Mouse (Mus musculus) forebrain, embryonic 11.5 days (tissue): ENCODE measurements around the gene Tdrd3. TPM values are rescaled to one million over a fixed set of nuclear protein-coding genes. Genes with fewer than 3 reads are reported as not detected.

Experiments
- ATAC-seq: fragments of 200-750 bp; cut with Nextera tagmentation; replicated peaks from 2 replicates; pipeline ENCODE4 v1.8.0; 2017; ENCODE audit warnings: moderate TSS enrichment; ENCODE audit not compliant: low FRiP score
- DNase-seq: peaks from one replicate; pipeline ENCODE4 v3.0.0-alpha.2; 2017; ENCODE audit warnings: low spot score
- H3K27ac ChIP-seq: fragments of 300-500 bp; sonication (generic); 2 replicates; pipeline ENCODE4 v1.5.1; 2014; ENCODE audit warnings: low read depth, low read length
- H3K27me3 ChIP-seq: fragments of 300-500 bp; sonication (generic); 2 replicates; pipeline ENCODE4 v1.6.1; 2014; ENCODE audit warnings: mild to moderate bottlenecking, low read length, mixed read lengths; ENCODE audit not compliant: control insufficient read depth, insufficient read depth
- H3K36me3 ChIP-seq: fragments of 300-500 bp; sonication (generic); 2 replicates; pipeline ENCODE4 v1.6.1; 2014; ENCODE audit warnings: mild to moderate bottlenecking, low read length, moderate library complexity, mixed read lengths; ENCODE audit not compliant: control insufficient read depth, insufficient read depth
- H3K4me1 ChIP-seq: fragments of 300-500 bp; sonication (generic); replicated peaks from 2 replicates; pipeline ENCODE4 v1.6.1; 2014; ENCODE audit warnings: low read length, mixed read lengths; ENCODE audit not compliant: control insufficient read depth, insufficient read depth
- H3K4me2 ChIP-seq: fragments of 300-500 bp; sonication (generic); 2 replicates; pipeline ENCODE4 v1.6.1; 2014; ENCODE audit warnings: low read depth, mild to moderate bottlenecking, low read length, moderate library complexity, mixed read lengths; ENCODE audit not compliant: severe bottlenecking
- H3K4me3 ChIP-seq: fragments of 300-500 bp; sonication (generic); 2 replicates; pipeline ENCODE4 v1.5.1; 2014; ENCODE audit warnings: low read depth, low read length
- H3K9ac ChIP-seq: fragments of 300-500 bp; sonication (generic); 2 replicates; pipeline ENCODE4 v1.6.1; 2014; ENCODE audit warnings: low read length
- H3K9me3 ChIP-seq: fragments of 300-500 bp; sonication (generic); 2 replicates; pipeline ENCODE4 v1.6.1; 2016; ENCODE audit warnings: low read length, mixed read lengths; ENCODE audit not compliant: control insufficient read depth
- WGBS: fragments of 180-500 bp; shearing (Covaris S2); extraction: QIAGEN DNeasy Blood & Tissue Kit; methylation state at CpG from one replicate; pipeline ENCODE4 v1.1.7; 2014; 5-methylcytosine and 5-hydroxymethylcytosine counted together
- polyA plus RNA-seq: library from polyadenylated mRNA; unstranded; fragments of >200 nt; fragmentation: Nextera tagmentation; extraction: Ambion mirVana; gene quantifications from 2 replicates; pipeline ENCODE4 v1.2.1, GENCODE M21; 2014

Gene Tdrd3
- polyA plus RNA-seq, 1 experiment from 2014 or later, result 39.7 TPM

DNA sequence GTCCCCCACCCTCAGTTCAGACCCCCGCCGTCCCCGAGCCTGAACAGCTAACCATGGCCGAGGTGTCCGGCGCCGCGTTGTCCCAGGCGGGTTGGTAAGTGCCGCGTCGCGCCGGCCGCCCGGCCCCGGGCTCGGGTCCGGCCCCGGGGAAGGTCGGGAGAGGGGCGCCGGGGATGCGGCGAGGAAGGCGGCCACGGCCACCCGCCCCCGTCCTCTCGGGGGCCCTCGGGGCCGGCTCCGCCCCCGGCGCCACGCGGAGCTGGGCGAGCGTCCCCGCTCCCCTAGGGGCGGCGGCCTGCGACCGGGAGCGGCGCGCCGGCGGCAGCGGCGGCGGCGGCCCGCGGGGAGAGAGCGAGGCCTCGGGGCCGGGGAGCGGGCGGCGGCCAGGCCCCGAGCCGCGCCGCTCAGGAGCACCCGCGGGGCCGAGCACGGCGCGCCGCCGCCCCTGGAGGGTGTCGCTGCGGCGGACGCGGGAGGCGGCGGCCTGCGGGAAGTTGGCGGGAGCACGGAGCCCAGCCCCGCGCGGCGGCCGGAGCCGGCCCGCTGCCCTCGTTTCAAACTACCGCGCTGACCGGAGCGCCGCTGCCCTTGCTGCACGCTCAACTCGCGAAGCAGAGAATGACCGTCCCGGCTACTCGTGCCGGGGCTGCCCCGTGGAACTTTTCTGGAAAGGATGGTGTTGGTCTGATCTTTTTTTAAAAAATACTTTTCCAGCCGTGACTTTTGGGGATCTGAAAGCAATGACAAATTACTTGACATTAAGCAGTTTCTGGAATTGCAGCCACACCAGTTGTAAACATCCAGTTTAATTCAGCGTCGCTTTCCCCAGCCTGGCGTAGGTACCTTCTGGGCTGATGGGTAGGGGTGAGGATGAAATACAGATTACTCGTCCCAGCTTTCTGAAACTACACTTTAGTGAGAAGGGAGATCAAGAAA is 584 bp downstream of the Tdrd3 start:
- DNase-seq (peak; percentile 86), ATAC-seq (peak; percentile 76)
- Histone ChIP-seq H3K27ac (peak overlapping the region; percentile 99), H3K4me2 (peak overlapping the region; percentile 89), H3K27me3 (no peaks in the 10 kb centered on the region), H3K9ac (peak overlapping the region; percentile 95), H3K36me3 (no peaks in the 10 kb centered on the region), H3K9me3 (no peaks in the 10 kb centered on the region), H3K4me1 (0 out of 2 replicates have a peak, but pooled peaks cover 3% of the 10 kb centered on the region), H3K4me3 (peak overlapping the region; percentile 75)
- under 1% methylated on average over 77 of the region's 109 CpGs for WGBS

DNA sequence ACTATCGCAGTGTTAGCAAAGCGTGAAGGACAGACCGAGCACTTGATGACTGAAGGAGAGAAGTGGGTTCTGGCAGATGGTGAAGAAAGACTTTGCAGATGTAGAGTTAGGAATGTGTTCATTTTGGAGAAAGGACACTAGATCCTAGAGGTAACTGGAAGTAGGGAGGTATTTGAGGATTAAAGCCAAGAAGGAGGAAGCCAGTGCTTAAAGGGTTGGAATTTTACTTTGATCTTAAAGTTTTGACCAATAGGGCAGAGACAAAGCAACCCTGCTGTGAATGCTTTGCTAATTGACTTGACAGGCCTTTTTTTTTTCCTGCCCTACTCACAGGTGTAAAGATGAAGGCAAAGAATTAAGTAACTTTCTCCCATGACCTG is 1.2 kb downstream of the Tdrd3 start:
- peak overlapping the region; percentile 89 for H3K4me2 ChIP-seq
- ATAC-seq (no peak), DNase-seq (no peak)
- peak overlapping the region; percentile 99 for H3K27ac ChIP-seq
- H3K36me3 ChIP-seq, result no peaks in the 10 kb centered on the region
- no peaks in the 10 kb centered on the region for H3K27me3 ChIP-seq
- peak overlapping the region; percentile 75 for H3K4me3 ChIP-seq
- H3K9me3 ChIP-seq, result no peaks in the 10 kb centered on the region
- H3K9ac ChIP-seq, result peak overlapping the region; percentile 95
- 0 out of 2 replicates have a peak, but pooled peaks cover 3% of the 10 kb centered on the region for H3K4me1 ChIP-seq
- 0% methylated on average over 3 of the region's 3 CpGs for WGBS

- H3K9ac ChIP-seq, result no peak overlapping the region
- 0 out of 2 replicates have a peak, but pooled peaks cover 3% of the 10 kb centered on the region for H3K4me1 ChIP-seq
- DNase-seq (no peak), ATAC-seq (no peak)
- H3K4me3 ChIP-seq, result no peak overlapping the region
- H3K36me3 ChIP-seq, result no peaks in the 10 kb centered on the region
- no peaks in the 10 kb centered on the region for H3K9me3 ChIP-seq
- 87% methylated on average over 2 of the region's 2 CpGs for whole genome bisulfite sequencing
- H3K27ac ChIP-seq, result no peak overlapping the region
- H3K4me2 ChIP-seq, result no peak overlapping the region
- no peaks in the 10 kb centered on the region for H3K27me3 ChIP-seq
Measured at GRCm38 (mm10) chr14:87419740-87420139, 3.3 kb downstream of the Tdrd3 start.

DNA sequence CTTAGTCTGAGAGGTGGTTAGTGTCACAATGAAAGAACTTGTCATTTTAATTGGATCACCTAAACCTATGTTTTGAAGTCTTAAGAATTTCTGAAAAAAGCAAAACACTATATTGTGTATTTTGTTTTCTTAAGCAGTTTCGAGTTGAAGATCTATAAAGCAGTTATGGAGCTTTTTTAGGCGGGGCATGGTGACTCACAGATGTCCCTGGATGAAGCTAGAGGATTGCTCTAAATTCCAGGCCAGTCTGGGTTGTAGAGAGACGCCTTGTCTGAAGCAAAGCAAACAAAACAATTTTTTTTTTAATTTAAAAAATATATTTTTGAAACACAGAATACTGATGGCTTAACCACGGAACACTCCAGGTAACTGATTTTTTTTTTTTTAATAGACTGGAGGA is 4.1 kb downstream of the Tdrd3 start:
- ATAC-seq (no peak), DNase-seq (no peak)
- WGBS, result 65% methylated on average over 4 of the region's 4 CpGs
- Histone ChIP-seq H3K27ac (no peak overlapping the region), H3K27me3 (no peaks in the 10 kb centered on the region), H3K9ac (no peak overlapping the region), H3K4me3 (no peak overlapping the region), H3K9me3 (no peaks in the 10 kb centered on the region), H3K4me1 (0 out of 2 replicates have a peak, but pooled peaks cover 3% of the 10 kb centered on the region), H3K36me3 (no peaks in the 10 kb centered on the region), H3K4me2 (no peak overlapping the region)

DNA sequence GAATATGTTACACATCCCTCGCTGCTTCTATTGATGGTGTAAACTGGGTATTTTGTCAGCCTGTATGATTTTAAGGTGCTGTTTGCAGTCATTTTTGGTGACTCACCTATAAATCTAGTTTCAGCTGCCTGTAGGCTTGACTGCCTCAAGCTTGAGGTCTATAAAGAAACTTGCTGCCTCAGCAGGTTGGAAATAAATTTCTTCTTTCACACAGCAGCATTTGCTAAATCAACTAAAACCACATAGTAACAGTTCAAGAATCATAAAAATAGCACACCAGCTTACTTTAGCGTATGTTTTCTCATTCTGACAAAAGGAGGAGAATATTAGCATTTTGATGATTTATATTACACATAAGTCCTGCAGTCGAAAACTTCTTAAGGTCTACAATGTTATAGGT is 6.0 kb downstream of the Tdrd3 start:
- no peaks in the 10 kb centered on the region for H3K27me3 ChIP-seq
- no peaks in the 10 kb centered on the region for H3K9me3 ChIP-seq
- no peak for ATAC-seq
- no peak for DNase-seq
- 95% methylated on average over 3 of the region's 3 CpGs for WGBS
- 0 out of 2 replicates have a peak, but pooled peaks cover 3% of the 10 kb centered on the region for H3K4me1 ChIP-seq
- no peak overlapping the region for H3K4me2 ChIP-seq
- H3K9ac ChIP-seq, result no peak overlapping the region
- H3K4me3 ChIP-seq, result no peak overlapping the region
- H3K27ac ChIP-seq, result no peak overlapping the region
- H3K36me3 ChIP-seq, result no peaks in the 10 kb centered on the region

DNA sequence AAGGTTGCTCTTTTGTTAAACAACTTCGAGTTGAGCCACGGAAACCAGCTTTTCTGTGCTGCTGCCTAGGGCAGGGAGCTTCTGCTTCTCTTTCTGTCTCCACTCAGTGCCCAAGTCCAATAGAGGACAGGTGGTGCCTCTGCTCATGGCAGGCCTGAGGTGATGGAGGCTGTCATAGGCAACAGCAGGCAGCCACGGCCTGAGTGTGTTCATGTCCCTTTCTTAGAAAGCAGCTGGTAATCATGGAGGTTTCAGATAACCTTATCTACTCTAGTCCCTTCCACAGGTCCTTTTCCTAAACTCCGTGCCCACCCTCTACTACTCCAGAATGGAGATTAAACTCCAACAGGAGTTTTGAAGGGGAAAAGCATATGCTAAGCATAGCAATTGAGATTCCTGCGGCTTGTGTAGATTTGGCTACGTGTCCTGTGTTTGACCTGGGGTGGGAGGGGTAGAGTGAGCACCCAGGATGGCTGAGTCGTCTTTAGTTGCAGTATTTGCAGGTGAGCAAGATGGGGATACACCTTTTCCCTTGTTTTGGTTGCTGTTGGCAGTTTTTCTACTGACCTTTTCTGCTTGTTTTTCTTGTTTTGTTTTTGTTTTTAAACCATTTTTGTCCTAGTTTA is 10.0 kb downstream of the Tdrd3 start:
- Histone ChIP-seq H3K9ac (no peak overlapping the region), H3K36me3 (no peaks in the 10 kb centered on the region), H3K9me3 (no peaks in the 10 kb centered on the region), H3K4me1 (no peaks in the 10 kb centered on the region), H3K27me3 (no peaks in the 10 kb centered on the region), H3K4me3 (no peak overlapping the region), H3K27ac (no peak overlapping the region), H3K4me2 (no peak overlapping the region)
- ATAC-seq (no peak), DNase-seq (no peak)
- WGBS, result 74% methylated on average over 7 of the region's 7 CpGs

DNA sequence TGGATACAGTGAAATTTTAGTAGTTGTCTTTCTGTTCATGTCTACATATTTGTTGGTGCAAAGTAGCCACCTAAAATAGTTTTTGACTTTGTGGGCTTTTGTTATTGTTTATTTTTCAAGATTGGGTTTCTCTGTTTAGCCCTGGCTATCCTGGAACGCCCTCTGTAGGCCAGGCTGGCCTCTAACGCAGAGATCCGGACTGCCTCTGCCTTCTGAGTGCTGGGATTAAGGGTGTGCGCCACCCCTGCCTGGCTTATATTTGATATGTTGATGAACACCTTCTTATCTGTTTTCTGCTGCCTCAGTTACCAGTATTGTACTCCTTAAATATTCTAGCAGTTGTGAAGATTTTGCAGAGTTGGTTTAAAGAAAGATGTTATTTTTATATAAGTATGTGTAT is 10.6 kb downstream of the Tdrd3 start:
- Histone ChIP-seq H3K27ac (no peak overlapping the region), H3K9me3 (no peaks in the 10 kb centered on the region), H3K36me3 (no peaks in the 10 kb centered on the region), H3K4me3 (no peak overlapping the region), H3K4me1 (no peaks in the 10 kb centered on the region), H3K9ac (no peak overlapping the region), H3K4me2 (no peak overlapping the region), H3K27me3 (no peaks in the 10 kb centered on the region)
- no peak for ATAC-seq
- 93% methylated on average over 4 of the region's 4 CpGs for WGBS
- DNase-seq, result no peak

DNA sequence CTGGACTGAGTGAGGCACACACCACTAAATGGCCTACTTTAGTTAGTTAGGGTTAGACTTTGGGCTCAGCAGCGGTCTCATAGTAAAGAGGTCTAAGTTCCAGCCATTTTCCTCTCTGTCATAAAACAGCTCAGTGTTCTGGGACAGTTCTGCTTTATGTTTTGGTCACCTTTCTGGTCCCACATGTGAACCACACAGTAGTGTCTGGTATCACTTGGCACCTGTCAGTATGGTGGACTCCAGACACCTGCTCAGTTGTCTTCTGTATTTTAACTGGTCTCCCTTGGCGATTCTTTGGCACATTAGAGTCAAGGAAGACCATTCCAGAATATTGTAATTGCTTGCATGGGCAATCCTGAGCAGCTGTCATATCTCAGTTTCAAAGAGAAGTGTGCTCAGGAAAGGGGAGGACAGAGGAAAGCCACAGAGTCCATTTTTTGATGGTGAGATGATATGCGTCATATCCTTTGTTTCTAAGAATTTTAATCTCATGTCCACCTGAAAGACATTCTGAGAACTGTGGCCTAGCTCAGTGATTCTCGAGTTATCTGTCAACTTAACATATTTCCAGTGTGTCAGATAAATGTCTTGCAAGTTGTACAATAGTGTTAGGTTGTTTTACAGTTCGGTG is 11.3 kb downstream of the Tdrd3 start:
- ATAC-seq (no peak), DNase-seq (no peak)
- Histone ChIP-seq H3K9me3 (no peaks in the 10 kb centered on the region), H3K27ac (no peak overlapping the region), H3K27me3 (no peaks in the 10 kb centered on the region), H3K4me3 (no peak overlapping the region), H3K36me3 (no peaks in the 10 kb centered on the region), H3K9ac (no peak overlapping the region), H3K4me2 (no peak overlapping the region), H3K4me1 (no peaks in the 10 kb centered on the region)
- 90% methylated on average over 5 of the region's 5 CpGs for WGBS
